Mouse (Mus musculus) brain, embryonic 14.5 days (tissue): ENCODE results near the gene Fam20c. TPM values are rescaled to one million over a fixed set of nuclear protein-coding genes. Genes with fewer than 3 reads are reported as not detected.

Experiments
- DNase-seq: peaks from one replicate; pipeline ENCODE4 v3.0.0-alpha.2; 2011; ENCODE audit warnings: low read depth
- CTCF ChIP-seq: fragments of 200-500 bp; IDR thresholded peaks from 2 replicates; pipeline ENCODE4 v1.5.1; 2012; ENCODE audit warnings: inconsistent platforms, mild to moderate bottlenecking, moderate library complexity, borderline replicate concordance; ENCODE audit not compliant: insufficient read depth, insufficient read length; ENCODE audit errors: extremely low read depth
- POLR2A ChIP-seq: fragments of 200-500 bp; IDR thresholded peaks from 2 replicates; pipeline ENCODE4 v1.6.1; 2012; ENCODE audit warnings: mild to moderate bottlenecking, inconsistent platforms, borderline replicate concordance; ENCODE audit not compliant: poor library complexity, insufficient read depth, insufficient read length, severe bottlenecking; ENCODE audit errors: extremely low read depth
- polyA plus RNA-seq: library from polyadenylated mRNA; depleted of rRNA; stranded (reverse); fragments of >200 nt; gene quantifications from 2 replicates; pipeline ENCODE4 v1.2.3, GENCODE M21; 2012; rRNA removed

The Fam20c gene
- polyA plus RNA-seq, 1 experiment = 81.2 TPM

DNA sequence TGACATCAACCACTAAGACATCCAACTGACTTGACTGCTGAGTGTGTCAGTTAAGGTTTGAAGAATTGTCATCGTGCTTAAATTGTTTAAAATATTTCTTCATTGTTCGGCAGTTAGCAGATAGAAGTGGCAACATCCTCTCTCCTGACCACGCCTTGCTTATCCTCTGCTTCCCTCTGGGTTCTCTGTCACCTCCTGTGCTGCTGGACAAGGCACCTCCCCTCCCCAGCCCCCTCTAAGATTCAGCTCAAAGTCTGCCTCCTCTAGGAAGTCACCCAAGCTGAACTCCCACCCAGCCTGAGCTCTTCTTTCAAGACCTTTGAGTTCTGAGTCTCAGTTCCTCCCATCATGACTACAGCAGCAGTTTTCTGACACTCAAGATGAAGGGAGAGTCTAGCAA, 80.6 kb downstream of the Fam20c start:
- DNase-seq = no peak
- TF ChIP-seq CTCF (no peak), POLR2A (no peak)

DNA sequence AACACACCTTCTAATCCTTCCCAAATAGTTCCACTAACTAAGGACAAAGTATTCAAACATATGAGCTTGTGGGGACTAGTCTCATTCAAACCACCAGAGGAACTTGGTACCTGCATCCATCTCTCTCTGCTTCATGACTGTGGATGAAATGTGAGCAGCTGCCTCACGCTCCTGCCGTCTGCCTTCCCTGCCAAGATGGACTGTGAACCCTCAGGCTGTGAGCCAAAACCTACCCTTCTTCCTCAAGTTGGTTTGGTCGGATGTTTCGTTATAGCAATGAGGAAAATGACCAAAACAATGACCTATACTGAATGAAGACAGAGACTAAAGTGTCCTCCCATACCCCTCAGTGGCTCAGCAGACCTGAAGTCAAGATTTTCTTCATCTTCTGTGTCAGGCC, 86.7 kb downstream of the Fam20c start:
- no peak for DNase-seq
- no peak for TF ChIP-seq POLR2A
- no peak for TF ChIP-seq CTCF

DNA sequence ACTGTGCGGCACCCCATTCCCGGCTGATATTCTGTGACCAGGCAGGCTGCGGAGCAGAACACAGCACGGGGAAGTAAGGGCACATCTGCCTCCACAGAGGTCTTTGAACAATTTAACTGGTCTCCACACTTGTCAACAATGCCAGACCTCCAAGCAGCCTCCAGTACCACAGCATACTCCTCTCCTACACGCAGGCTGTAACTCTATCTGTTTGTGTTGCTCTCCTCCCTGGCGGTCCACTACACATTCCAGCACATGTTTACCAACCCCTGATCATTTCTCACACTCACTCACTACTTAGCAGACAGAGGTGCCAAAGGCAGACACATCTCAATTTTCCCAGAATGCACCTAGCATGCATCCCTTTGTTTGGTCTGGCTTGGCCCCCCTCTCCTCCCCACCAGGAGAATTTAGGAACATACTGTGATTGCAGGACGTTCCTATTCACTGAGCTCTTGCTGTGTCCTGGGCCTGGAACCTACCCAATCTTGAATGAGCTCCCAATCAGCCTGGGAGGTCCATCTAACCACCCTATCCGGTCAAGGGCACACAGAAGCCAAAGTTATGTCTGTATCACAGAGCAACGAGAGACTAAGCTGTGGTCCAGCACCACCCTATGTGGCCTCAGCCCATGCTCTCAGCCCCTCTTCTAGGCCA, 89.0 kb downstream of the Fam20c start:
- no peak for DNase-seq
- TF ChIP-seq CTCF = no peak
- no peak for TF ChIP-seq POLR2A

DNA sequence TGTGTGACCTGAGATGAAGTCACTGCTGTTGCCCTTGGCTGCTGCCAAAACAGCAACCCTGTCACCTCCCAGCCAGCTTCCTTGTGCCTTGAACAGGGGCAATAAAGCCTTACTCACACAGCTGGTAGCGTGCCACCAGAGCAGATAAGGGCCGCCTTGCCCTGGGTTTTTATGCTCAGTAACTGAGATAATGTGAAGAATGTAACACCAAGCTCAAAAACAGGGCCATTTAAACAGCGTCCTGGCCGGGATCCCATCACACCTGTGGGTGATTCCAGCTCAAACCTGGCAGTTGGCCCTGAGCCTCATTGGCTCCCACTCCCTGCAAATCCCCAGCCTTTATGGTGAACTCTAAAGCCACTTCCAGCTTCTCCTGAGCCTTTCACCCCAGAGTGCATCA, 92.2 kb downstream of the Fam20c start:
- TF ChIP-seq POLR2A (no peak), CTCF (no peak)
- DNase-seq = no peak

DNA sequence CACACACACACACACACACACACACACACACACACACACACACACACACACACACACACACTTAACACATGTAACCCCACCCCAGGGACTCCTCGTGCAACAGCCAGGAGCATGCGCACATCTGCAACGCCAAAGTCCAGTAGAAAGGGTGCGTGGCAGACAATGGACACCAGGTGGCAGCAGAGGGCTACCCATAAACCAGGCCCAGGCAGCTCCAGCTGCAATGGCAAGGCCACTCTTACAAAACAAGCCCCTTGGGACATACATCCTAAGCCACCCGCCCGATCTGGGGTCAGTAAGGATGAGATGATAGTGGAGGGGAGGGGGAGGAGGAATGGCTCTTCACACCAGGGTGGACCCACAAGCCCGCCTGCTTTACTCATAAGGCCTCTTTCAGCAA, 93.8 kb downstream of the Fam20c start:
- DNase-seq = peak; percentile 92

DNA sequence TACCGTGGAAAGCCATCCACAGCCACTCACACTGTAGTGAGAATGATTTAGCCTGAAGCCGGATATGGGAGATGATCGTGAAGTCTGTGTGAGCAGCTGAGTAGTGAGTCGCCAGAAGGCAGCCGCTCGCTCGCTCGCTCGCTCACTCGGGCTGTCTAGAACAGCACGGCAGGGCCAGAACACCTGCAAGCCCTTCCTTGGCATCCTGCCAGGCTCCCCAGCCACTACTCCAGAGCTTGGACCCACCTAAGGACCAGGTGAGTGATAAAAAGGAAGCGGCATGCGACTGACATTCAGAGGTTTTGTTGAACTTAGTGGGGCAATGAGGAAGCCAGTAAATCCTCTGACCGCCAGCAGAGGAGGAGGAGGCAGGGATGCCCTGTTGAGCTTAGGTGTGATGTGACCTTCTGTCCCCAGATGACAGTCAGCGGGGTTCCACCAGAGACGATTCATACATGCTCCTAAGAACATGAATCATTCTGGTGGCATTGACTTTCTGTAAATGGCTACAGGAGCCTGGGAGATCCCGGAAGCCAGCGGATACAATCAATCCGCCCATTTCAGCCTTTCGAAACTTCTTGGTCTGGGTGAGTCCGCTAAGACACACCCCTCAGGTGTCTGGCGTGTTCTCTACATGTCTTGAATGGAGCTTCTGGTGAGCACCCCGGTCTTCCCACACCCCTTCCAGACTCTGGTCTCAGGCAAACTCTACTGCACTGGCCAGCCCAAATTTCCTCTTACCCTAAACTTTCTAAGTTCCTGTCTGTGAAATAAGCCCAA, 95.6 kb downstream of the Fam20c start:
- TF ChIP-seq POLR2A = no peak
- TF ChIP-seq CTCF = no peak
- no peak for DNase-seq

More for the DNA sequence above, 93.8 kb downstream of the Fam20c start:
- TF ChIP-seq CTCF = peak; percentile 99
- TF ChIP-seq POLR2A = no peak

DNA sequence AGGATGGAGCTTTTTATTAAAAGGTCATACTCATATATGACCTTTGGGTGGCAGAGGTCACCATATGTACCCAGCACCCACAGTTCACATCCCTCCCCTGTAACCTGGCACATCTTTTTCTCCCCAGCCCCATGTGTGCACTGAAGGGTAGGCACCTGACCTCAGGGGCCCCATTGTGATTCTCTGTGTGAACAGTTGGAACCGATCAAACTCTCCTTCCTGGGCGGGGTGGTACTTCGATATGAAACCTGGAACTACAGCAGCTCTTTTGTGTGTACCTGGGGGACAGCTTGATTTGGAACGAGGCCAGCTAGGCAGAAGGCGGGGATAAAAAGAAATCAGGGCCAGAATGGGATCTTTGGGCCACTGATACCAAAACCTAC, 96.1 kb downstream of the Fam20c start:
- no peak for TF ChIP-seq CTCF

DNA sequence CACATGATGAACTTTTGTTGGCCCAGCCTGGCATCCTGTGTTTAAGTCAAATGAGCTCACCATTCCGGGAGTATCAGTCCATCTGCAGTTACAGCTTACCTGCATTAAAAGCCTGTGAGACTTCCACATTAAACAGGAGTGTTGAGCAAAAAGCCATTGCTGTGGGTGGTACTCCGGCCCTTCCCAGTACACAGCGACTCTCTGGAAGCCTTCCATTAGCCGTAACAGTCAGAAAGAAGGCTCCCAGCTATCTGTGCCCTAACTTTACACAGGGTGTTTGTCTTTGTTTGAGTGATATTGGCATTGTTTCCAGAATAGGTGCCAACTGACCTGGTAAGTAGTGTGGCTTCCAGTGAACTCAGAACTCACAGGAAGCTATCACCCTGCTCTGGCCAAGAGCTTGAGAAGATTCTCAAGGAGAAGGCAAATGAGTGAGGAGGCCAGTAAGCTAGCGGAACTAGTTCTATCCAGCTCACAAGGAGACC, 97.0 kb downstream of the Fam20c start:
- DNase-seq = no peak
- TF ChIP-seq POLR2A (no peak), CTCF (no peak)

More for the DNA sequence above, 96.1 kb downstream of the Fam20c start:
- DNase-seq = no peak

DNA sequence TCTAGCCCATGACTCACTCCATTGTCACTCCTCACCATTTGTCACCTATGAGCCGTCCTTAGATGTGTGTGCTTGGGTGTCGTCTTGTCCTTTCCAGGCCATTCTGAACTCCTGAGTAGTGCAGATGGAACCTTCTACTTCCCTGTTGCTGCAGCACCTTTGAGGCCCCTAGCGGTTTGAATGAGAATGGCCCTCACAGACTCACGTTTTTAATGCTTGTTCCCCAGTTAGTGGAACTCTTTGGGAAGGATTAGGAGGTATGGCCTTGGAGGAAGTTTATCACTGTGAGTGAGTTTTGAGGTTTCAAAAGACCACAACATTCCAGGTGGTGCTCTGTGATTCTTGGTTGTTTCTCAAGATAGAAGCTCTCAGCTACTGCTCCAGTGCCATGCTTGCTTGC, 97.8 kb downstream of the Fam20c start:
- DNase-seq = no peak
- TF ChIP-seq POLR2A = no peak
- TF ChIP-seq CTCF = no peak

DNA sequence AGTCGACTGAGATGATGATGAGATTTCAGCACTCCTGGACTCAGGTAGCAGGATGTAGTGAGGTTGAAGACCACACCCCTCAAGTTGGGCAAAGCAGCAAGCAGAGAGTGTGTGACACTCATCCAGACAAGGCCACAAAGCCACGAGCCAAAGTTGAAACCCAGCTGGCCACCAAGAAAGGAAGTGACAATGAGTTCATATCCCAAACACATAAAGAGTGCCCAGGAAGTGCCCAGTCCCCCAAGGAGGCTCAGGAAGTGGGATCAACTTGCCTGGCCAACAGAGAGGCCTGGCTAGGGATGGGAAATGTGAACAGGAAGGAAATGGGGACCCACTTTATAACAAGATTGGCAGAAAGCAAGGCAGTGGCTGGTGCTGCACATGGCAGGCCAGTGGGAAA, 99.0 kb downstream of the Fam20c start:
- no peak for DNase-seq
- TF ChIP-seq CTCF = no peak
- TF ChIP-seq POLR2A = no peak

DNA sequence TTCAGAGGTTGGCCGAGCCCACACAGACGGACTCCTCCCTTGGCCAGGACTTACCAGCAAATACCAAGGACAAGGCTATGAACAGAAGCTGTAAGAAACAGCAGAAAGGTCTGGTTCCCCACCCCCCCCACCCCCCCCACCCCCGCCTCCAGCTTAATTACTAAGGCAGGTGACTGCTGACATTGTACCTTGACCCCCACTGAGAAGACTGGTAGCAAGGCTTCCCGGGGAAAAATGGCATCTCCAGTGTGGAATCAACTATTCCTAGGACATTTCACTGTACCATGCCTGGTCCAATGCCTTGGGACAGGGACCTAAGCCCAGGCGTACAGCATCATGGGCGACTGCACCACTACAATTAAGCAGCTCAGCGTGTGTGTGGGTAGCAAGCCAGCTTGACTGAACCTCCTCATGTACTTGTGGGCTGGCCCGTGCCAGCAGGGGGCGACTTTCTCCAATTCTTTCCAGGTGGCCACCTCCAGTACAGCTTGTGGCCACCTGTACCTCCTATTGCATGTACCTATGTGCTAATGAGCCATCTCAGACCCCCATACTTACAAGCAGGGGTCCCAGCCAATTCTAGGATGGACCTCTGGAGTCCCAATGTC, 102.8 kb downstream of the Fam20c start:
- peak; percentile 87 for DNase-seq
- TF ChIP-seq POLR2A (no peak), CTCF (peak; percentile 81)

DNA sequence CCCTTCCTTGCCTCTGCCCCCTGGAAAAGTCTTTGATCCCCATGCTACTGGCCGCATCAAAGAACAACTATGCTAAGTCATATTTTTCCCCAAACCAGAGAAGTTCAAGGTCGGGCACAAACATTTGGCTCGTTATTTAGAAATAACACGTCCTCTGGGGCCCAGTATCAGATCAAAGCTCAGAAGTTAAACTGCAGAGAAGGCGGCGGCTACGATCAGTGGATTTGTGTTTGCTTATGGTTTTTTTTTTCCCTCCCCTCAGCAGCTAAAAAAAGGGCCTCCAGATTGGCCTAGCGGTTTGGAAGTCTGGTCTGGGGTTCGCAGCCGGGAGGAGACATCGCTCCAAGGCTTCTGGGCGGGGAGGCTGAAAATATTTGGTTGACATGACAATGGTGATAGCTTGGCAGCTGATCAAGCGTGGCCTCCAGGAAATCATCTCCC, 103.5 kb downstream of the Fam20c start:
- peak; percentile 31 for DNase-seq
- no peak for TF ChIP-seq POLR2A
- TF ChIP-seq CTCF = no peak

Other genes starting within 250 kb of the Fam20c start
- gene 1700123K08Rik, start 189.8 kb upstream of the Fam20c start, polyA plus RNA-seq = not detected in 2 replicates
- 38.6 and 42.9 TPM in 2 replicates for gene Zfp68, start 134.8 kb upstream of the Fam20c start, polyA plus RNA-seq
- 13.2 and 16.7 TPM in 2 replicates for gene A430033K04Rik, start 131.7 kb upstream of the Fam20c start, polyA plus RNA-seq
- 0.24 and 0.82 TPM in 2 replicates for gene Gm5294, start 65.6 kb downstream of the Fam20c start, polyA plus RNA-seq
- 6.5 and 9.7 TPM in 2 replicates for gene Pdgfa, start 242.9 kb downstream of the Fam20c start, polyA plus RNA-seq